Mouse (Mus musculus): ENCODE data around the gene Sh3bgr.

Sh3bgr gene

GRCm38 (mm10) chr16:96209789-96210188 is 9.5 kb downstream of the Sh3bgr start:
- DNase-seq (ENCODE audit: low spot score in 2 of 2), result no peak

- no peak for DNase-seq (ENCODE audit: low spot score in 2 of 2)
Observed at GRCm38 (mm10) chr16:96210856-96211255, 10.6 kb downstream of the Sh3bgr start.

GRCm38 (mm10) chr16:96213027-96213426 is 12.8 kb downstream of the Sh3bgr start:
- DNase-seq (ENCODE audit: low spot score in 2 of 2), result no peak

- DNase-seq (ENCODE audit: low spot score in 2 of 2), result no peak
Observed at GRCm38 (mm10) chr16:96221491-96221890, 21.2 kb downstream of the Sh3bgr start.

- no peak for DNase-seq (ENCODE audit: low spot score in 2 of 2)
Observed at GRCm38 (mm10) chr16:96221959-96222358, 21.7 kb downstream of the Sh3bgr start.

GRCm38 (mm10) chr16:96222452-96222851 is 22.2 kb downstream of the Sh3bgr start:
- DNase-seq (ENCODE audit: low spot score in 2 of 2), result no peak

GRCm38 (mm10) chr16:96228438-96228837 is 28.2 kb downstream of the Sh3bgr start:
- DNase-seq (ENCODE audit: low spot score in 2 of 2), result no peak

- no peak for DNase-seq (ENCODE audit: low spot score in 2 of 2)
Observed at GRCm38 (mm10) chr16:96229044-96229555, 28.9 kb downstream of the Sh3bgr start.

- peak; percentile 73 to 78 for DNase-seq (ENCODE audit: low spot score in 2 of 2)
Observed at GRCm38 (mm10) chr16:96230411-96230810, 30.2 kb downstream of the Sh3bgr start.

GRCm38 (mm10) chr16:96231251-96231650 is 31.0 kb downstream of the Sh3bgr start:
- no peak for DNase-seq (ENCODE audit: low spot score in 2 of 2)

GRCm38 (mm10) chr16:96231974-96232373 is 31.7 kb downstream of the Sh3bgr start:
- no peak for DNase-seq (ENCODE audit: low spot score in 2 of 2)

GRCm38 (mm10) chr16:96233996-96234395 is 33.7 kb downstream of the Sh3bgr start:
- DNase-seq (ENCODE audit: low spot score in 2 of 2), result no peak

- no peak for DNase-seq (ENCODE audit: low spot score in 2 of 2)
Observed at GRCm38 (mm10) chr16:96235366-96235970, 35.2 kb downstream of the Sh3bgr start, which contains the start of gene B3galt5. TSS of gene B3galt5 (plus strand) at chr16:96235801.

GRCm38 (mm10) chr16:96244496-96244895 is 44.2 kb downstream of the Sh3bgr start:
- DNase-seq (ENCODE audit: low spot score in 2 of 2), result no peak

- peak in 1 of 2 experiments; percentile 68 for DNase-seq (ENCODE audit: low spot score in 2 of 2)
Observed at GRCm38 (mm10) chr16:96249635-96250034, 49.4 kb downstream of the Sh3bgr start.

GRCm38 (mm10) chr16:96252146-96252545 is 51.9 kb downstream of the Sh3bgr start:
- DNase-seq (ENCODE audit: low spot score in 2 of 2), result no peak

- DNase-seq (ENCODE audit: low spot score in 2 of 2), result no peak
Observed at GRCm38 (mm10) chr16:96258429-96258828, 58.2 kb downstream of the Sh3bgr start.

- DNase-seq (ENCODE audit: low spot score in 2 of 2), result no peak
Observed at GRCm38 (mm10) chr16:96271736-96272135, 71.5 kb downstream of the Sh3bgr start.

GRCm38 (mm10) chr16:96272929-96273619 is 72.8 kb downstream of the Sh3bgr start:
- DNase-seq (ENCODE audit: low spot score in 2 of 2), result no peak

- no peak for DNase-seq (ENCODE audit: low spot score in 2 of 2)
Observed at GRCm38 (mm10) chr16:96276596-96276995, 76.3 kb downstream of the Sh3bgr start.
